Mouse (Mus musculus) bone marrow, adult 2 months (tissue): ENCODE measurements around the gene Snx9.

Experiments
- CTCF ChIP-seq: fragments of 200-500 bp; IDR thresholded peaks from 2 replicates; pipeline ENCODE4 v1.5.1; 2011; ENCODE audit warnings: low read length, control low read depth; ENCODE audit not compliant: control insufficient read depth, insufficient read depth
- POLR2A ChIP-seq: fragments of 200-500 bp; IDR thresholded peaks from 2 replicates; pipeline ENCODE4 v1.6.1; 2011; ENCODE audit warnings: low read depth, mild to moderate bottlenecking, control low read depth, low read length, borderline replicate concordance; ENCODE audit not compliant: control insufficient read depth

GRCm38 (mm10) chr17:5800824-5801560 is 40.1 kb upstream of the Snx9 start:
- TF ChIP-seq CTCF = no peak
- no peak for TF ChIP-seq POLR2A
